Mouse (Mus musculus): ENCODE measurements around the gene Fbxo40. TPM values are rescaled to one million over a fixed set of nuclear protein-coding genes. Genes with fewer than 3 reads are reported as not detected.

The Fbxo40 gene
- polyA plus RNA-seq, 1 experiment from 2014 or later = 10.4 TPM

- peak; percentile 54; the same call in 1 of the 2 replicates for ATAC-seq (ENCODE audit: insufficient number of reproducible peaks, low FRiP score)
- WGBS = 43% methylated on average over 8 of the region's 8 CpGs
- Histone ChIP-seq H3K9ac (peak overlapping the region; percentile 63), H3K4me1 (replicated peaks) (peaks cover 31% of the 10 kb centered on the region), H3K27me3 (replicated peaks) (no peaks in the 10 kb centered on the region), H3K36me3 (no peaks in the 10 kb centered on the region), H3K4me3 (peak overlapping the region; percentile 50), H3K9me3 (replicated peaks) (no peaks in the 10 kb centered on the region; the same call in 1 of the 2 replicates), H3K4me2 (peak overlapping the region; percentile 64), H3K27ac (ENCODE audit: poor library complexity, severe bottlenecking) (peak overlapping the region; percentile 88)
Measured at GRCm38 (mm10) chr16:36989493-36989892, 774 bp downstream of the Fbxo40 start.

GRCm38 (mm10) chr16:36988066-36988465 is 2.2 kb downstream of the Fbxo40 start:
- no peak for ATAC-seq (ENCODE audit: insufficient number of reproducible peaks, low FRiP score)
- Histone ChIP-seq H3K9ac (no peak overlapping the region), H3K27ac (ENCODE audit: poor library complexity, severe bottlenecking) (no peak overlapping the region), H3K4me1 (replicated peaks) (peaks cover 31% of the 10 kb centered on the region), H3K4me2 (0 out of 2 replicates have a peak overlapping the region, but pooled peaks have one; percentile 64), H3K27me3 (replicated peaks) (no peaks in the 10 kb centered on the region), H3K36me3 (no peaks in the 10 kb centered on the region), H3K4me3 (no peak overlapping the region), H3K9me3 (replicated peaks) (no peaks in the 10 kb centered on the region; the same call in 1 of the 2 replicates)

GRCm38 (mm10) chr16:36987399-36987798 is 2.9 kb downstream of the Fbxo40 start:
- Histone ChIP-seq H3K4me2 (no peak overlapping the region), H3K27ac (ENCODE audit: poor library complexity, severe bottlenecking) (peak overlapping the region; percentile 12; the same call in 1 of the 2 replicates), H3K4me3 (no peak overlapping the region), H3K9me3 (replicated peaks) (no peaks in the 10 kb centered on the region), H3K9ac (no peak overlapping the region), H3K4me1 (replicated peaks) (peaks cover 31% of the 10 kb centered on the region), H3K36me3 (no peaks in the 10 kb centered on the region), H3K27me3 (replicated peaks) (no peaks in the 10 kb centered on the region)
- ATAC-seq (ENCODE audit: insufficient number of reproducible peaks, low FRiP score) = no peak
- 68% methylated on average over 2 of the region's 2 CpGs for WGBS

- Histone ChIP-seq H3K27ac (ENCODE audit: poor library complexity, severe bottlenecking) (no peak overlapping the region), H3K4me2 (no peak overlapping the region), H3K36me3 (peaks cover 10% of the 10 kb centered on the region; the same call in 1 of the 2 replicates), H3K27me3 (replicated peaks) (no peaks in the 10 kb centered on the region), H3K4me1 (replicated peaks) (peaks cover 21% of the 10 kb centered on the region; the same call in 1 of the 2 replicates), H3K4me3 (no peak overlapping the region), H3K9me3 (replicated peaks) (no peaks in the 10 kb centered on the region), H3K9ac (no peak overlapping the region)
- no peak for ATAC-seq (ENCODE audit: insufficient number of reproducible peaks, low FRiP score)
- 64% methylated on average over 5 of the region's 5 CpGs for WGBS
Measured at GRCm38 (mm10) chr16:36985636-36986042, 4.6 kb downstream of the Fbxo40 start.

- no peaks in the 10 kb centered on the region for H3K9me3 ChIP-seq (replicated peaks)
- no peak overlapping the region for H3K27ac ChIP-seq (ENCODE audit: poor library complexity, severe bottlenecking)
- no peak for ATAC-seq (ENCODE audit: insufficient number of reproducible peaks, low FRiP score)
- H3K4me3 ChIP-seq = no peak overlapping the region
- H3K27me3 ChIP-seq (replicated peaks) = no peaks in the 10 kb centered on the region
- no peak overlapping the region for H3K4me2 ChIP-seq
- H3K9ac ChIP-seq = no peak overlapping the region
- peaks cover 15% of the 10 kb centered on the region; the same call in 1 of the 2 replicates for H3K4me1 ChIP-seq (replicated peaks)
- H3K36me3 ChIP-seq = peaks cover 11% of the 10 kb centered on the region; the same call in 1 of the 2 replicates
- 88% methylated on average over 1 of the region's 1 CpGs for WGBS
Measured at GRCm38 (mm10) chr16:36983796-36984195, 6.5 kb downstream of the Fbxo40 start.

GRCm38 (mm10) chr16:36979127-36979526 is 11.1 kb downstream of the Fbxo40 start:
- H3K4me3 ChIP-seq = no peak overlapping the region
- no peak overlapping the region for H3K4me2 ChIP-seq
- ATAC-seq (ENCODE audit: insufficient number of reproducible peaks, low FRiP score) = no peak
- H3K9me3 ChIP-seq (replicated peaks) = no peaks in the 10 kb centered on the region
- H3K36me3 ChIP-seq = peaks cover 14% of the 10 kb centered on the region; the same call in 1 of the 2 replicates
- no peak overlapping the region for H3K9ac ChIP-seq
- 87% methylated on average over 2 of the region's 2 CpGs for WGBS
- no peak overlapping the region for H3K27ac ChIP-seq (ENCODE audit: poor library complexity, severe bottlenecking)
- H3K4me1 ChIP-seq (replicated peaks) = no peaks in the 10 kb centered on the region
- H3K27me3 ChIP-seq (replicated peaks) = no peaks in the 10 kb centered on the region

- WGBS = 77% methylated on average over 4 of the region's 4 CpGs
- no peaks in the 10 kb centered on the region for H3K27me3 ChIP-seq (replicated peaks)
- H3K4me3 ChIP-seq = no peak overlapping the region
- no peak overlapping the region for H3K27ac ChIP-seq (ENCODE audit: poor library complexity, severe bottlenecking)
- no peak overlapping the region for H3K9ac ChIP-seq
- H3K4me1 ChIP-seq (replicated peaks) = no peaks in the 10 kb centered on the region
- no peaks in the 10 kb centered on the region for H3K9me3 ChIP-seq (replicated peaks)
- no peak for ATAC-seq (ENCODE audit: insufficient number of reproducible peaks, low FRiP score)
- H3K36me3 ChIP-seq = peaks cover 24% of the 10 kb centered on the region
- H3K4me2 ChIP-seq = no peak overlapping the region
Measured at GRCm38 (mm10) chr16:36963415-36963814, 26.9 kb downstream of the Fbxo40 start.

GRCm38 (mm10) chr16:36955106-36955505 is 35.2 kb downstream of the Fbxo40 start:
- Histone ChIP-seq H3K9me3 (replicated peaks) (no peaks in the 10 kb centered on the region), H3K36me3 (no peaks in the 10 kb centered on the region), H3K9ac (no peak overlapping the region), H3K4me1 (replicated peaks) (no peaks in the 10 kb centered on the region), H3K4me2 (no peak overlapping the region), H3K4me3 (no peak overlapping the region), H3K27me3 (replicated peaks) (no peaks in the 10 kb centered on the region), H3K27ac (ENCODE audit: poor library complexity, severe bottlenecking) (no peak overlapping the region)
- WGBS = 78% methylated on average over 11 of the region's 11 CpGs
- no peak for ATAC-seq (ENCODE audit: insufficient number of reproducible peaks, low FRiP score)

GRCm38 (mm10) chr16:36951029-36951428 is 39.2 kb downstream of the Fbxo40 start:
- WGBS = 57% methylated on average over 4 of the region's 4 CpGs
- no peaks in the 10 kb centered on the region for H3K9me3 ChIP-seq (replicated peaks)
- no peak overlapping the region for H3K4me3 ChIP-seq
- no peaks in the 10 kb centered on the region for H3K4me1 ChIP-seq (replicated peaks)
- H3K36me3 ChIP-seq = no peaks in the 10 kb centered on the region
- no peak overlapping the region for H3K27ac ChIP-seq (ENCODE audit: poor library complexity, severe bottlenecking)
- H3K27me3 ChIP-seq (replicated peaks) = no peaks in the 10 kb centered on the region
- no peak overlapping the region for H3K4me2 ChIP-seq
- no peak overlapping the region for H3K9ac ChIP-seq
- no peak for ATAC-seq (ENCODE audit: insufficient number of reproducible peaks, low FRiP score)

GRCm38 (mm10) chr16:36949614-36950336 is 40.5 kb downstream of the Fbxo40 start:
- H3K9ac ChIP-seq = no peak overlapping the region
- ATAC-seq (ENCODE audit: insufficient number of reproducible peaks, low FRiP score) = no peak
- no peak overlapping the region for H3K27ac ChIP-seq (ENCODE audit: poor library complexity, severe bottlenecking)
- H3K9me3 ChIP-seq (replicated peaks) = no peaks in the 10 kb centered on the region
- 54% methylated on average over 8 of the region's 8 CpGs for WGBS
- no peaks in the 10 kb centered on the region for H3K36me3 ChIP-seq
- no peak overlapping the region for H3K4me3 ChIP-seq
- H3K27me3 ChIP-seq (replicated peaks) = no peaks in the 10 kb centered on the region
- no peaks in the 10 kb centered on the region for H3K4me1 ChIP-seq (replicated peaks)
- no peak overlapping the region for H3K4me2 ChIP-seq

- Histone ChIP-seq H3K9ac (no peak overlapping the region), H3K9me3 (replicated peaks) (no peaks in the 10 kb centered on the region), H3K4me3 (no peak overlapping the region), H3K27ac (ENCODE audit: poor library complexity, severe bottlenecking) (no peak overlapping the region), H3K4me2 (no peak overlapping the region), H3K36me3 (no peaks in the 10 kb centered on the region), H3K27me3 (replicated peaks) (no peaks in the 10 kb centered on the region), H3K4me1 (replicated peaks) (no peaks in the 10 kb centered on the region)
- WGBS = 56% methylated on average over 4 of the region's 4 CpGs
- ATAC-seq (ENCODE audit: insufficient number of reproducible peaks, low FRiP score) = no peak
Measured at GRCm38 (mm10) chr16:36947646-36948197, 42.5 kb downstream of the Fbxo40 start.
